Mouse (Mus musculus) liver, embryonic 14.5 days (tissue): ENCODE measurements around the gene Rhot1. TPM values are rescaled to one million over a fixed set of nuclear protein-coding genes. Genes with fewer than 3 reads are reported as not detected.

ENCODE experiments used
- ATAC-seq: fragments of 200-750 bp; cut with Nextera tagmentation; 2 replicates; pipeline ENCODE4 v1.8.0; 2017; ENCODE audit warnings: moderate number of reproducible peaks, mild to moderate bottlenecking, moderate library complexity; ENCODE audit not compliant: insufficient read depth
- DNase-seq, 3 experiments: peaks; one replicate each; pipeline ENCODE4 v3.0.0-alpha.2; 2012 to 2013; ENCODE audit warnings: low read depth in 3 of 3, low spot score in 3 of 3
- H3K27ac ChIP-seq: fragments of 300-500 bp; sonication (generic); 2 replicates; pipeline ENCODE4 v1.5.1; 2014; ENCODE audit warnings: moderate library complexity, mild to moderate bottlenecking, control low read depth, inconsistent platforms
- H3K27me3 ChIP-seq: fragments of 300-500 bp; sonication (generic); 2 replicates; pipeline ENCODE4 v1.6.1; 2014; ENCODE audit warnings: mild to moderate bottlenecking, low read length, moderate library complexity; ENCODE audit not compliant: control insufficient read depth, insufficient read depth
- H3K36me3 ChIP-seq: fragments of 300-500 bp; sonication (generic); replicated peaks from 2 replicates; pipeline ENCODE4 v1.6.1; 2014; ENCODE audit warnings: low read depth; ENCODE audit not compliant: control insufficient read depth, insufficient read depth
- H3K4me1 ChIP-seq, 2 experiments: fragments of 200-500 bp in 1 of 2; fragments of 300-500 bp in 1 of 2; sonication (generic) in 1 of 2; replicated peaks; 2 replicates each; pipeline ENCODE4 v1.6.1; 2012 to 2014; ENCODE audit warnings: antibody characterized with exemption in 1 of 2, inconsistent platforms in 1 of 2, low read length in 1 of 2; ENCODE audit not compliant: control insufficient read depth in 2 of 2, insufficient read depth in 2 of 2
- H3K4me2 ChIP-seq: fragments of 300-500 bp; sonication (generic); 2 replicates; pipeline ENCODE4 v1.6.1; 2014; ENCODE audit warnings: low read depth, mild to moderate bottlenecking, control low read depth, moderate library complexity
- H3K4me3 ChIP-seq, 2 experiments: fragments of 200-500 bp in 1 of 2; fragments of 300-500 bp in 1 of 2; sonication (generic) in 1 of 2; 2 replicates each; pipeline ENCODE4 v1.5.1; 2012 to 2014; ENCODE audit warnings: low read depth in 2 of 2, low read length in 2 of 2, mild to moderate bottlenecking in 2 of 2, control low read depth in 1 of 2, inconsistent platforms in 1 of 2, moderate library complexity in 1 of 2; ENCODE audit not compliant: insufficient read depth in 1 of 2
- H3K9ac ChIP-seq: fragments of 300-500 bp; sonication (generic); replicated peaks from 2 replicates; pipeline ENCODE4 v1.6.1; 2014; ENCODE audit warnings: mild to moderate bottlenecking, control low read depth, moderate library complexity
- H3K9me3 ChIP-seq: fragments of 300-500 bp; sonication (generic); 2 replicates; pipeline ENCODE4 v1.6.1; 2016; ENCODE audit warnings: low read length, mixed read lengths; ENCODE audit not compliant: control insufficient read depth
- CTCF ChIP-seq: IDR thresholded peaks from 2 replicates; pipeline ENCODE4 v1.5.1; 2016; ENCODE audit warnings: antibody characterized with exemption, low read depth, control low read depth
- EP300 ChIP-seq: IDR thresholded peaks from 2 replicates; pipeline ENCODE4 v1.6.1; 2016; ENCODE audit warnings: antibody characterized with exemption, low read depth
- WGBS: fragments of 180-500 bp; shearing (Covaris S2); extraction: QIAGEN DNeasy Blood & Tissue Kit; methylation state at CpG from one replicate; pipeline ENCODE4 v1.1.7; 2014; ENCODE audit not compliant: insufficient replicate concordance; 5-methylcytosine and 5-hydroxymethylcytosine counted together
- polyA plus RNA-seq, 2 experiments: library from polyadenylated mRNA; depleted of rRNA in 1 of 2; stranded (reverse) in 1 of 2; unstranded in 1 of 2; fragments of >200 nt; fragmentation: Nextera tagmentation in 1 of 2; extraction: Ambion mirVana in 1 of 2; gene quantifications; 2 replicates each; pipeline versions ENCODE4 v1.2.1 to v1.2.3; 2012 to 2014

Rhot1 gene
- polyA plus RNA-seq, 2 experiments: 11.6 to 21.6 TPM

DNA sequence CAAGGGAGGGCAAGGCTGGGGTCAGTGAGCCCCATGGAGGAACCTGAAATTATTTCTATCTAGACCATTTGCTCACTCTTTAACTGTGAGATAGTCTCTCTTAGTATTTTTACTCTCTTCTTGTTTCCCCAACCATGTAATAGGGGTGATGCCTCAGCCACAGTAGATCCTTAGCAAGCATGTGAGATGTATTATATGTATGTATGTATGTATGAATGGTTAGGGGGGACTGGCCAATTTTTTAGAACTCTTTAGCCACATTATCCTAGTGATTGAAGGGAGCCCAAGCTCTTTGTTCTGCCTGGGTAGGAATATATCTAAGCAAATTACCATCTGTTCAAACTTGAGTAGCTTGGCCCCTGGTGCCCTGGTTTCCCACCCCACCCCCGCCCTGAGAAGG lies 104.6 kb downstream of the Rhot1 start:
- DNase-seq (no peak), ATAC-seq (no peak)
- Histone ChIP-seq H3K9me3 (no peaks in the 10 kb centered on the region), H3K36me3 (no peaks in the 10 kb centered on the region), H3K27me3 (no peaks in the 10 kb centered on the region; the same call in 1 of the 2 replicates), H3K4me3 (no peak overlapping the region), H3K27ac (no peak overlapping the region), H3K4me1 (no peaks in the 10 kb centered on the region), H3K9ac (no peak overlapping the region), H3K4me2 (no peak overlapping the region)
- TF ChIP-seq CTCF: no peak
- TF ChIP-seq EP300: no peak
- 35% methylated on average over 1 of the region's 1 CpGs for WGBS

- H3K4me3 ChIP-seq: no peak overlapping the region
- no peaks in the 10 kb centered on the region; the same call in 1 of the 2 replicates for H3K27me3 ChIP-seq
- no peaks in the 10 kb centered on the region for H3K9me3 ChIP-seq
- no peaks in the 10 kb centered on the region for H3K4me1 ChIP-seq
- H3K36me3 ChIP-seq: no peaks in the 10 kb centered on the region
- DNase-seq: no peak
- H3K4me2 ChIP-seq: no peak overlapping the region
- H3K9ac ChIP-seq: no peak overlapping the region
- 48% methylated on average over 4 of the region's 4 CpGs for WGBS
- ATAC-seq: no peak
- no peak overlapping the region for H3K27ac ChIP-seq
- TF ChIP-seq CTCF (no peak), EP300 (no peak)
Observed at GRCm38 (mm10) chr11:80313944-80314343, 105.1 kb downstream of the Rhot1 start.

GRCm38 (mm10) chr11:80315743-80316639 lies 107.2 kb downstream of the Rhot1 start:
- no peak overlapping the region for H3K9ac ChIP-seq
- DNase-seq (no peak), ATAC-seq (no peak)
- H3K27ac ChIP-seq: no peak overlapping the region
- H3K27me3 ChIP-seq: no peaks in the 10 kb centered on the region; the same call in 1 of the 2 replicates
- WGBS: 55% methylated on average over 10 of the region's 10 CpGs
- H3K4me3 ChIP-seq: no peak overlapping the region
- no peaks in the 10 kb centered on the region for H3K36me3 ChIP-seq
- no peak overlapping the region for H3K4me2 ChIP-seq
- no peaks in the 10 kb centered on the region for H3K9me3 ChIP-seq
- H3K4me1 ChIP-seq: no peaks in the 10 kb centered on the region
- TF ChIP-seq EP300: no peak
- TF ChIP-seq CTCF: no peak

Other genes with a start within 250 kb of the Rhot1 start
- 6.2 and 11.1 TPM in 2 replicates for gene Utp6, start 246.6 kb upstream of the Rhot1 start, polyA plus RNA-seq (2012; rRNA removed)
- gene Utp6, start 246.6 kb upstream of the Rhot1 start, polyA plus RNA-seq (2014; fragmentation: Nextera tagmentation; extraction: Ambion mirVana): 23.2 and 30.1 TPM in 2 replicates
- gene Suz12, start 215.9 kb upstream of the Rhot1 start, polyA plus RNA-seq (2012; rRNA removed): 14.9 and 23.2 TPM in 2 replicates
- gene Suz12, start 215.9 kb upstream of the Rhot1 start, polyA plus RNA-seq (2014; fragmentation: Nextera tagmentation; extraction: Ambion mirVana): 18.1 and 19.2 TPM in 2 replicates
- 32.4 and 49.4 TPM in 2 replicates for gene Crlf3, start 128.0 kb upstream of the Rhot1 start, polyA plus RNA-seq (2012; rRNA removed)
- gene Crlf3, start 128.0 kb upstream of the Rhot1 start, polyA plus RNA-seq (2014; fragmentation: Nextera tagmentation; extraction: Ambion mirVana): 81.1 and 84.2 TPM in 2 replicates
- gene Atad5, start 119.6 kb upstream of the Rhot1 start, polyA plus RNA-seq (2012; rRNA removed): 7.1 and 10.9 TPM in 2 replicates
- 11.6 and 11.8 TPM in 2 replicates for gene Atad5, start 119.6 kb upstream of the Rhot1 start, polyA plus RNA-seq (2014; fragmentation: Nextera tagmentation; extraction: Ambion mirVana)
- gene Tefm, start 66.8 kb upstream of the Rhot1 start, polyA plus RNA-seq (2012; rRNA removed): 6.1 and 7.5 TPM in 2 replicates
- 12.5 and 14.2 TPM in 2 replicates for gene Tefm, start 66.8 kb upstream of the Rhot1 start, polyA plus RNA-seq (2014; fragmentation: Nextera tagmentation; extraction: Ambion mirVana)
- gene Adap2, start 54.9 kb upstream of the Rhot1 start, polyA plus RNA-seq (2012; rRNA removed): 1.5 and 2.4 TPM in 2 replicates
- 3.9 and 4.7 TPM in 2 replicates for gene Adap2, start 54.9 kb upstream of the Rhot1 start, polyA plus RNA-seq (2014; fragmentation: Nextera tagmentation; extraction: Ambion mirVana)
- 1.7 and 2.2 TPM in 2 replicates for gene Rnf135, start 25.2 kb upstream of the Rhot1 start, polyA plus RNA-seq (2012; rRNA removed)
- gene Rnf135, start 25.2 kb upstream of the Rhot1 start, polyA plus RNA-seq (2014; fragmentation: Nextera tagmentation; extraction: Ambion mirVana): 2.5 and 3.4 TPM in 2 replicates
- gene Rhbdl3, start 91.9 kb downstream of the Rhot1 start, polyA plus RNA-seq (2012; rRNA removed): 0.04 and 0.09 TPM in 2 replicates
- gene Rhbdl3, start 91.9 kb downstream of the Rhot1 start, polyA plus RNA-seq (2014; fragmentation: Nextera tagmentation; extraction: Ambion mirVana): 0.03 TPM in 1 of 2 replicates, not detected in the other
- 1.6 and 2.4 TPM in 2 replicates for gene 5730455P16Rik, start 169.0 kb downstream of the Rhot1 start, polyA plus RNA-seq (2012; rRNA removed)
- 5.0 and 5.1 TPM in 2 replicates for gene 5730455P16Rik, start 169.0 kb downstream of the Rhot1 start, polyA plus RNA-seq (2014; fragmentation: Nextera tagmentation; extraction: Ambion mirVana)
- 65.7 and 79.3 TPM in 2 replicates for gene Zfp207, start 174.3 kb downstream of the Rhot1 start, polyA plus RNA-seq (2012; rRNA removed)
- gene Zfp207, start 174.3 kb downstream of the Rhot1 start, polyA plus RNA-seq (2014; fragmentation: Nextera tagmentation; extraction: Ambion mirVana): 106 and 109 TPM in 2 replicates
- 35.6 and 56.8 TPM in 2 replicates for gene Psmd11, start 219.6 kb downstream of the Rhot1 start, polyA plus RNA-seq (2012; rRNA removed)
- 152 and 155 TPM in 2 replicates for gene Psmd11, start 219.6 kb downstream of the Rhot1 start, polyA plus RNA-seq (2014; fragmentation: Nextera tagmentation; extraction: Ambion mirVana)